Mouse (Mus musculus): ENCODE measurements around the gene Nkiras1. TPM values are rescaled to one million over a fixed set of nuclear protein-coding genes. Genes with fewer than 3 reads are reported as not detected.

Gene Nkiras1
- polyA plus RNA-seq, 1 experiment from 2014 or later = 12.9 TPM

DNA sequence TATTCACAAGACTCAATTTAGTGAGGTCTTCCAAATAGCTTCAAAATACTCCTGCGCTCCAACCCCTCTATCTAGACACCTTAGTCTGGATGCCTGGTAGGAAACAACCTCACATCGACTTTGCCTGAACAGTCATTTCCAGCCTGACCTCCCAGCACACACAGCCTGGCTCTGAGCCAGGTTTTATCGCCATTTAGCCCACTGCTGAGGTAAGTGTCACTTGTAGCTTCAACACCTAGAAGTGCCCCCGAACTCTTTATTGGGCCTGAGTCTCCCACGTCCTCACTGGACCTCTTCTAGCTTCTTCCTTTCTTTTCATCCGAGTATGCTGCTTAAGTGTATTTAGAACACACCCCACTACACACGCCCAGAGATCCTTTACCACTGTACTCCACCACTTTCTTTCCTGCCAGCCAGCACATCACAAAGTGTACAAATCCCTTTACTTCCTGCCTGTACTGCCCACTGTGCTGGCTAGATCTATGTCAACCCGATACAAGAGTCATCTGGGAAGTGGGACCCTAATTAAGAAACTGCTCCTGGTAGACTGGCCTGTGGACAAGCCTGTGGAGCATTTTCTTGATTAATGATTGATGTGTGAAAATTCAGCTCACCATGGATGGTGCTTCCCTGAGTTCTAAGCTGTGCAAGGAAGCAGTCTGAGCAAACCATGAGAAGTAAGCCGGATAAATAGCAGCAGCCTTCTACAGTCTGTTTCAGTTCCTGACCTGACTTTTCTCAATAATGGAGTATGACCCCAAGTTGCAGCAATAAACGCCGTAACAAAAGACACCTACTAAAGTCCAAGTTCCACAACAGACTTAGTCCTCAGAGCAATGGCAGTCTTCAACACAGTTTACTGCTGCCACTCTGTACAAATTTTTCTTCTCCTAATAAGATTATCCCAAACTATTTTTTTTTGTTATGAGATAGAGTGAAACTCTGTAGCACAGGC, 46.8 kb downstream of the Nkiras1 start:
- Histone ChIP-seq H3K27me3 (ENCODE audit: control insufficient read depth, insufficient read depth, low read length) (no peaks in the 10 kb centered on the region), H3K9ac (ENCODE audit: low read length) (no peak overlapping the region), H3K27ac (ENCODE audit: low read depth, low read length) (no peak overlapping the region), H3K4me3 (ENCODE audit: low read depth, low read length) (no peak overlapping the region), H3K4me2 (no peak overlapping the region), H3K4me1 (ENCODE audit: control insufficient read depth, insufficient read depth, low read length) (no peaks in the 10 kb centered on the region), H3K36me3 (ENCODE audit: control insufficient read depth, insufficient read depth, low read length) (no peaks in the 10 kb centered on the region), H3K9me3 (ENCODE audit: control insufficient read depth, low read length) (no peaks in the 10 kb centered on the region)
- WGBS = 90% methylated on average over 11 of the region's 11 CpGs
- ATAC-seq (ENCODE audit: low FRiP score) (no peak), DNase-seq (ENCODE audit: low spot score, missing footprints) (no peak)

DNA sequence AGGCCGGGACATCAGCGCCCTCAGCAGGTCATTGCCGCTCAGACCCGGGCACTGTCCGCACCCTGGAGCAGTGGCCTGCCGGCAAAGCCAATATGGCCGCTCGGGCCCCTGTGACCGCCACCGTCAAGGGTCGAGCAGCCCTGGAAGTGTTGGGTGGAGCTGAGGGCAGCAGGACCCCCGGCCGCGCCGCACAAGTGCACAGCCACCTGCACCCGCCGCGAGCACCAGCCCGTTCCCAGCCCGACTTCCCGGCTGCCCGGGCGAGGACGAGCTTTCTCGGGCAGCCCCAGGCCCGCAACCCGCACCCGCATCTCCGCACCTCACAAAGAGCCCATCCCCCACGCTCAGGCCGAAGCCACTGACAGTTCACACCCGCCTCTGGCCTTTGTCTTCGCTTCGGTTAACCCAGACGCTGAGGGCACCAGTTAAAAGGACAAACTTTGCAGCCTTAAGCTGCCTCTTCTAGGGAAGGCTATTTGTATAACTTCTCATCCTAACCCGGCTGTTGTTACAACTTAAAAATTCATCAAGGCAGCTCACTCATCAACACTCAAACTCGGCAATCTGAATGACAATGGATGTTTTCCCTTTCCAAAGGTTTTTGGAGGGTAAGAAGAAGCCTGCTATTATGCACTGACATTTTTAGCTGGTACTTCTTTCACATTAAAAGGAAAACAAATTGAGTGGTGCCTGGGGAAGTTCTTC, 56.2 kb downstream of the Nkiras1 start:
- Histone ChIP-seq H3K36me3 (ENCODE audit: control insufficient read depth, insufficient read depth, low read length) (no peaks in the 10 kb centered on the region), H3K9me3 (ENCODE audit: control insufficient read depth, low read length) (no peaks in the 10 kb centered on the region), H3K4me3 (ENCODE audit: low read depth, low read length) (peak overlapping the region; percentile 47), H3K27me3 (ENCODE audit: control insufficient read depth, insufficient read depth, low read length) (no peaks in the 10 kb centered on the region), H3K9ac (ENCODE audit: low read length) (peak overlapping the region; percentile 78), H3K4me1 (ENCODE audit: control insufficient read depth, insufficient read depth, low read length) (peaks cover 22% of the 10 kb centered on the region), H3K4me2 (peak overlapping the region; percentile 63), H3K27ac (ENCODE audit: low read depth, low read length) (peak overlapping the region; percentile 48; the same call in 1 of the 2 replicates)
- ATAC-seq (ENCODE audit: low FRiP score) (peak; percentile 76), DNase-seq (ENCODE audit: low spot score, missing footprints) (peak; percentile 96)
- 0% methylated on average over 37 of the region's 37 CpGs for WGBS

DNA sequence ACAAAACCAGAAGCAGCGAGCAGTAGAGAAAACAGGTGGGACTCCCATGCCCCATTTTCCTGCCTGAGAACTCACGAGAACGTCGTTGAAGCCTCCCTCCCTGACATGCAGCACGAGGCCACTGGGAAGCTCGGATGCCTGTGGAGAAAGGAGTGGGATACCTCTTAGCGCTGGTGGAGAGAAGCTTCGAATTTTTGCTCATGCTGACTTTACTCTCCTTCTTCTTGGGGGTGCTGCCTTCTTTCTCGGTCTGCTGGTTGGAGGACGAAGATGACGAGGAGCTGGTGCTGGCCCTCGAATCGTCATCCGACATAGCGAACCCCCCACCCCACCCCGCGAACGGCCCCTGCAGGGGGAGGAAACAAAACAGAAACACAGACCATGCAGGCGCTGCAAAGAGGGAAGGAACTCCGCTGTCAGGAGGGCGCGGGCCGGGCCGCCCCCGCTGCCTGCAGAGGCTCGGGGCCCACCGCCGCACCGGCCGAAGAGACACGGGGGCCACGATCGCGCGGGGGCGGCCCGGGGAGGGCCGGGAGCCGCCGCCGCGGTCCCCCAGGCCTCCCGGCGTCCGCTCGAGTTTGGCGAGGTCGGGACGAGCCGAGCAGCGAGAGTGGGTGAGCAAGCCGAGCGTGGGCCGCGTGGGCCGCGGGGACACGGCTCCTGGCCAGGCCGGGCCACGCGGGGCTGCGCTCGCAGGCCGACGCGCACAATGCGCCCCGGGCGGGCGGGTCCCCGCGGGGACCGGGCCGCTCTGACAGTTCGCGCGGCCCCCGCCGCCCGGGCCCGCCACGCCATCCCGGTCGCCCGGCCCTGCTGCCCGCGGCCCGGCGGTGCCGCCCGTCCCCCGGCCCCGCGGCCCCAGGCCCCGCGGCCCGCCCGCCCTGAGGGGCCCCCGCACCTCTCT, 60.1 kb downstream of the Nkiras1 start:
- H3K27me3 ChIP-seq (ENCODE audit: control insufficient read depth, insufficient read depth, low read length) = no peaks in the 10 kb centered on the region
- H3K4me2 ChIP-seq = peak overlapping the region; percentile 78
- H3K4me3 ChIP-seq (ENCODE audit: low read depth, low read length) = peak overlapping the region; percentile 93
- peak overlapping the region; percentile 99 for H3K9ac ChIP-seq (ENCODE audit: low read length)
- peaks cover 22% of the 10 kb centered on the region for H3K4me1 ChIP-seq (ENCODE audit: control insufficient read depth, insufficient read depth, low read length)
- no peaks in the 10 kb centered on the region for H3K36me3 ChIP-seq (ENCODE audit: control insufficient read depth, insufficient read depth, low read length)
- H3K9me3 ChIP-seq (ENCODE audit: control insufficient read depth, low read length) = no peaks in the 10 kb centered on the region
- ATAC-seq (ENCODE audit: low FRiP score) = peak; percentile 51
- WGBS = under 1% methylated on average over 62 of the region's 99 CpGs
- peak overlapping the region; percentile 4 for H3K27ac ChIP-seq (ENCODE audit: low read depth, low read length)
- peak; percentile 93 for DNase-seq (ENCODE audit: low spot score, missing footprints)

DNA sequence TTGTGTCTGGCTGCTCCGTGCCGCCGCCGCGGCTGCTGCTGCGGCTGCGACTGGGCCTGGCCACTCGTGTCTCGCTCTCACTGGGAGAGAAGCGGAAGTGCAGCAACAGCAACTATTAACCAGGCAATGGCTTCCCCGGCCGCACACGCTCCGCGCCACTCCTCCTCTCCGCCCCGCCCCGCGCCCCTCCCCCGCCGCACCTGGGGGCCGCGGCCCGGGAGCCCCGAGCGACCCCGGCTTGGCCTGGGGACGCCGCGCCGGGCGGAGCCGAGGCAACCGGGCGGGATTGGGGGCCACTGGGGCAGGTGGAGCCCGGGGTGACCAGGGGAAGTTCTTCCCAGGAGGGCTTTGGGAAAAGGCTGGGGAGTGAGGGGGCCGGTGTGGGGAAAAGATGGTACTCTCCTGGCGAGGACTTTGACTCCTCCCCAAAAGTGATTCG, 60.8 kb downstream of the Nkiras1 start, which contains the start of gene Ube2e1:
Ube2e1 (minus strand) TSS at position 167 of the 439 bp plus-strand sequence.
- no peaks in the 10 kb centered on the region for H3K9me3 ChIP-seq (ENCODE audit: control insufficient read depth, low read length)
- H3K4me3 ChIP-seq (ENCODE audit: low read depth, low read length) = peak within 1 kb of the TSS; percentile 93
- no peaks in the 10 kb centered on the region for H3K27me3 ChIP-seq (ENCODE audit: control insufficient read depth, insufficient read depth, low read length)
- H3K4me2 ChIP-seq = peak within 1 kb of the TSS; percentile 78
- under 1% methylated on average over 26 of the region's 39 CpGs for WGBS
- peak; percentile 96 for DNase-seq (ENCODE audit: low spot score, missing footprints)
- peak within 1 kb of the TSS; percentile 4 for H3K27ac ChIP-seq (ENCODE audit: low read depth, low read length)
- H3K9ac ChIP-seq (ENCODE audit: low read length) = peak within 1 kb of the TSS; percentile 99
- H3K4me1 ChIP-seq (ENCODE audit: control insufficient read depth, insufficient read depth, low read length) = peaks cover 22% of the 10 kb centered on the region
- H3K36me3 ChIP-seq (ENCODE audit: control insufficient read depth, insufficient read depth, low read length) = no peaks in the 10 kb centered on the region
- ATAC-seq (ENCODE audit: low FRiP score) = peak; percentile 89

Other genes starting within 250 kb of the Nkiras1 start
- 4.9 and 5.2 TPM in 2 replicates for gene Nr1d2, start 32.0 kb upstream of the Nkiras1 start, polyA plus RNA-seq (2014; fragmentation: Nextera tagmentation; extraction: Ambion mirVana)
- 403 and 466 TPM in 2 replicates for gene Rpl15, start 255 bp downstream of the Nkiras1 start, polyA plus RNA-seq (2014; fragmentation: Nextera tagmentation; extraction: Ambion mirVana)
- gene Ube2e1, start 60.7 kb downstream of the Nkiras1 start, polyA plus RNA-seq (2014; fragmentation: Nextera tagmentation; extraction: Ambion mirVana) = 74.6 and 76.2 TPM in 2 replicates

Data from midbrain, embryonic 11.5 days (tissue).